Mouse (Mus musculus) liver, embryonic 14 days (tissue): Measurements from ENCODE around the gene Bglap. TPM values are rescaled to one million over a fixed set of nuclear protein-coding genes. Genes with fewer than 3 reads are reported as not detected.

ENCODE experiments used
- polyA plus RNA-seq: library from polyadenylated mRNA; depleted of rRNA; stranded (reverse); fragments of >200 nt; gene quantifications from 2 replicates; pipeline ENCODE4 v1.2.3, GENCODE M21; 2012; rRNA removed

Bglap gene
- not detected in 2 replicates for polyA plus RNA-seq

DNA sequence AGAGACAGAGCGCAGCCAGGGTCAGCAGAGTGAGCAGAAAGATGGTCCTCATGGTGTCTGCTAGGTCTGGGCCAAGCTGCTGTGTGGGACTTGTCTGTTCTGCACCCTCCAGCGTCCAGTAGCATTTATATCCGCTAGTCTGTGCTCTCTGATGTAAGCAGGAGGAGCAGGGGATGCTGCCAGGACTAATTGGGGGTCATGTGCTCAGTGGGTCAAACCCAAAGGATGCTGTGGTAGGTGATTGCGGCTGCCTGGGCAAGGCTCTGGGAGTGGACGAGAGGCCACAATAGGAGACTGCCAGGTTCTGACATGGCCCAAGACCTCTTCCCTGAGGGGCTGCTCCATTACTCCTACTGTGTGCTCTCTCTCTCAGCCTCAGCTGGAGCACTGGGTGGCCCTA lies at the start of gene Bglap:
Bglap (minus strand) TSS at position 101 of the 400 bp plus-strand sequence.

DNA sequence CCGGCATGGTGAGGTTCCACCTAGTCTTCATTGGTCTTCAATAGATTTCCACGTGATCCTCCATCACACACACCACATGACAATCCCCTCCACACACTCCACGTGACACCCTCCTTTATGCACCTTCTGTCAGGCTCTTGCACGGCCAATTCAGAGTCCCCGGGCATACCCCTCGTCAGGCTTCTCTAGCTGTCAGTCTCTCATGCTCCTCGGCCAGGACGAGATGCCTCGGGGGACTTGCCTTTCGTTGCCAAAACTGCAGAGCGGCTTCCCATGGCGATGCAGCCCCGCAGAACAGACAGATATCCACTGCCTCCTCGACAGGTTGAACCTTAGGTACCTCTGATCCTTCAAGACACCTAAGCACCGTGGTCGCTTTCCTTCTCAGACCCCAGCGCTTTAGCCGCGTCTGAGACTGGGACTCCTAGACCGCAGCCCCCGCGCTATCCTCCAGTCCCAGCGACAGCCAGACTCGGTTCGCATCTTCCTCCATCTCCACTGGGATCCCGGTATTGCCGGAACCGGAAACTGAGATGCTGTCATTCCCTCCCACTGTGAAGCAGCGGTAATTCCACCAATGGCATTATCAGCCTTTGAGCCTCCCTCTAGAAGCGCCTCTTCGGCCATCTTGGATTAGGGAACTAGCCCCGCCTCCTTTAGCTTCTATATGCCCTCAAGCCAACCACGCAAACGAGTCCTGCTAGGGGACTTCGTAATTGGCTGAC lies 40.5 kb upstream of the Bglap start, which contains the start of gene Slc25a44:
Slc25a44 (minus strand) TSS at position 535 of the 725 bp plus-strand sequence.

DNA sequence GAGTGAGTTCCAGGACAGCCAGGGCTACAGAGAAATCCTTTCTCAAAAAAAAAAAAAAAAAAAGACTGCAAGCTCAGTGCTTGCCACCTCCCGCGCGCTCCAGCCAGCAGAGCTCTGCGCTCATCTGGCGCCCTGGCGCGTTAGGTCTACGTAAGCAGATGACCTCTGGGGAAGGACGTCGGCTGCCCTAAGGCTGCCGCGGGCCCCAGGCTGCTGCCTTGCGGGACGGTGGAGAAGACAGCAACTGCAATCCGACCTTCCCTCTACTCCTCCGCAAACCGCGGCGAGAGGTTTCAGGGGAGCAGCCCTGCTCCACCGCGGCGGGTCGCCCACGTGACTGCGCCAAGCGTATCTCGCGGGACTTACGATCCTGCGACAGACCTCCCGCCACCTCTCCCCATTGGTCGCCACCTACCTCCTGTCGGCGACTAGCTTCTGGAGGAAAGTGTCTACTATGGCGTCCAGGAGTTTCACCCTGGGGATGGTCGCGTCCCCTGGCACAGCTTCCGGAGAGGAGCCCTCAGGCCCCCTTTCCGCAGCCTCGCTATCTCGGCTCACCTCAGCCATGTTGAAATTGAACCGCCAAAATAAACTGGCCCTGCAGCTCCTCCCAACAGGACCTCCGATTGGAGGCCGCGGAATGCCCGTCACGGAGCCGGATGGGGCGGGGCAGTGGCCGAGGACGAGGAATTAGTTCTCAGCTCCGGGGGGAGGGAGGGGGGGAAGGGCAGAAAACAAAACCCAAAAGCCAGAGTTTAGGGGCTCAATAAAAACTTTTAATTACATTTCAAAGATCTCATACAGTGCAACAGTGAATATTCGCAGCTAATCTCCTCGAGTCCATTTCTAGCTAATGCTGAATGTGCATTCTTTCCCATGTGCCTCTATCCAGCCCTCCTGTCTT lies 25.7 kb upstream of the Bglap start, which contains the start of gene Pmf1:
Pmf1 (minus strand) TSS at position 591 of the 904 bp plus-strand sequence.

DNA sequence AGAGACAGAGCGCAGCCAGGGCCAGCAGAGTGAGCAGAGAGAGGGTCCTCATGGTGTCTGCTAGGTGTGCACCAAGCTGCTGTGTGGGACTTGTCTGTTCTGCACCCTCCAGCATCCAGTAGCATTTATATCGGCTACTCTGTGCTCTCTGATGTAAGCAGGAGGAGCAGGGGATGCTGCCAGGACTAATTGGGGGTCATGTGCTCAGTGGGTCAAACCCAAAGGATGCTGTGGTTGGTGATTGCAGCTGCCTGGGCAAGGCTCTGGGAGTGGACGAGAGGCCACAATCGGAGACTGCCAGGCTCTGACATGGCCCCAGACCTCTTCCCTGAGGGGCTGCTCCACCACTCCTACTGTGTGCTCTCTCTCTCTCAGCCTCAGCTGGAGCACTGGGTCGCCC lies 5.7 kb downstream of the Bglap start, which contains the start of gene Bglap2:
Bglap2 (minus strand) TSS at position 101 of the 400 bp plus-strand sequence.

DNA sequence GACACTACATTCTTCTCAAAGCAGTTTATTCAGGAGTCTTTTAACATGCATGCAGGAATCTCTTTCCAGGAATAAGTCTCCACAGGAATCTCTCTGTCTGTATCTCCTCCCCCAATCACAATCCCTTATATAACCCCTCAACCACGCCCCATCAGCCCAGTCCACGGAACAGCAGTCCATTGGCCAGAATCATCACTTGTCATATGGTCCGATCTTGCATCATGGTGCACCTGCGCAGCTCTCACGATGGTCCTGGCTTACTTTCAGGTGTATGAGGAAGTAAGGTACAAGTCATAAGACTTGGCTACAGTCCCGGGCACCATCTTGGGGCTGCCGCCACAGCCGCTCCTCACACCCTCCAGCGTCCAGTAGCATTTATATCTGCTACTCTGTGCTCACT lies 11.6 kb downstream of the Bglap start, which contains the start of gene Bglap3:
Bglap3 (minus strand) TSS at position 101 of the 400 bp plus-strand sequence.

DNA sequence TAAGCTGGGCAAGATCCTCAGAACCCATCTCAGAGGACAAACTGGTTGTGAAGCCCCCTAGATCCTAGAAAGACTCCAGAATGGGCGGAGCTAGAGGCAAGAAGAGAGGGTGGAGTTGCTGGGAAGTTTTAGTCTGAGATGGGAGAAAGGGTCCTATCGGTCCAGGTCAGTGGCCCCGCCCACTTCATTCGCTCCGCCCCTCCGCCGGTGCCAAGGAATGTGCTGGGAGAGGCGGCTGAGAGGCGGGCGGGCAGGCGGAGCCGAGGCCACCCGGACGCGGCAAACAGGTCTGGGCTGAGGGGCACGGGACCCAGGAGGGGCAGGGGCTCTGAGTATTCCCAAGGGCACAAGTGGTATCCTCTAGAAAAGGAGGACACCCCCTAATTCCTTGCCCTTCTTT lies 19.9 kb downstream of the Bglap start, which contains the start of gene Paqr6:
Paqr6 (plus strand) TSS at position 248 of the 400 bp plus-strand sequence.

DNA sequence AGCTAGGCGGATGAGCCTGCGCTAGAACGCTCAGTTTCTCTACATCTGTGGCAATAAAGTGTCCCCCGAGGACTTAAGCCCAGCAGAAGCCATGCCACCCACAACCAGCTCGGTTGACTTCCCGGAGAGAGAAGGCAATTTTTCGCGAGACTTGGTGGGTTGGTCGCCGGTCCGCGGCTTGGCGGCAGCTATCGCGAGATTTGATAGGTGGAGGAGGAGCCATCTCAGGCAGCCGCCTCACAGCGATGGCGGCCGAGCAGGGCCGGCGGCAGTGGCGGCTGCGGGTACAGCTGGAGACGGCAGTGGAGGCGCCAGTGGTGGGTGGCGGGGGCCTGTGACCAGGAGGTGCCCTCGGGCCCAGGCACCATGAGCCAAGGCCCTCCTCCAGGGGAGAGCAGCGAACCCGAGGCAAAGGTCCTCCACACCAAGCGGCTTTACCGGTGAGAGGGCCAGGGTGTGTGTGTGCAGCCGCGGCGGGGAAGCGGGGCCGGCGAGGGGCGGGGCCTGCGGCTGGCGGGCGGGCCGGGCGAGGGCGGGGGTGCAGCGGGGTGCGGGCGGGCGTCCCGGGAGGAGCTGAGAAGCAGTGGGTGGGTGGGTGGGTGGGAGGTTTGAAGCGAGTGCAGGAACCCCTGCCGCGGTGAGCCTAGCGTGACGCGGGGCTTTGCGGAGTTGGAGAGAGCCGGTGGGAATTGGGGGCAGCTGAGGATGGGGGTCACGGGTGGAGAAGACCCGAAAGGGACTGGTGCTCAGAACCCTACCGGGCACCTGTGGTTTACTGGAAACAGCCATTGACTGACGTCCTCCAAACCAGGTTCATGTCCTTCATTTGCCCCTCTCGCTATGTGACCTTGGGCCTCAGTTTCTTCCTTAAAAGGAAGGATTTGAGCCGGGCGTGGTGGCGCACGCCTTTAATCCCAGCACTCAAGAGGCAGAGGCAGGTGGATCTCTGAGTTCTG lies 47.9 kb downstream of the Bglap start, which contains the start of the genes Tmem79 and Smg5:
Tmem79 (minus strand) TSS at position 91 of the 956 bp plus-strand sequence.
Smg5 (plus strand) TSS at position 203 of the 956 bp plus-strand sequence.

Other genes with a start within 250 kb of the Bglap start
- gene Mef2d, start 242.1 kb downstream of the Bglap start, polyA plus RNA-seq, result 8.7 and 10.4 TPM in 2 replicates
- 5.2 and 5.9 TPM in 2 replicates for gene Rhbg, start 129.8 kb downstream of the Bglap start, polyA plus RNA-seq
- gene Gm38392, start 97.3 kb downstream of the Bglap start, polyA plus RNA-seq, result 0.05 TPM in 1 of 2 replicates, not detected in the other
- gene Tsacc, start 87.5 kb downstream of the Bglap start, polyA plus RNA-seq, result 2.3 TPM in 2 replicates
- gene Cct3, start 87.3 kb downstream of the Bglap start, polyA plus RNA-seq, result 184 and 203 TPM in 2 replicates
- 25.8 and 30.1 TPM in 2 replicates for gene Glmp, start 59.4 kb downstream of the Bglap start, polyA plus RNA-seq
- 0.53 and 0.83 TPM in 2 replicates for gene Tmem79, start 48.3 kb downstream of the Bglap start, polyA plus RNA-seq
- gene Smg5, start 48.2 kb downstream of the Bglap start, polyA plus RNA-seq, result 31.8 and 36.4 TPM in 2 replicates
- 6.3 and 7.4 TPM in 2 replicates for gene Paqr6, start 19.9 kb downstream of the Bglap start, polyA plus RNA-seq
- 0.31 and 0.45 TPM in 2 replicates for gene Bglap3, start 11.7 kb downstream of the Bglap start, polyA plus RNA-seq
- not detected in 2 replicates for gene Bglap2, start 5.8 kb downstream of the Bglap start, polyA plus RNA-seq
- gene Pmf1, start 25.9 kb upstream of the Bglap start, polyA plus RNA-seq, result 57.8 and 64.4 TPM in 2 replicates
- gene Slc25a44, start 40.7 kb upstream of the Bglap start, polyA plus RNA-seq, result 7.5 and 8.9 TPM in 2 replicates
- gene Sema4a, start 76.7 kb upstream of the Bglap start, polyA plus RNA-seq, result 11.0 and 13.4 TPM in 2 replicates
- gene Lmna, start 125.5 kb upstream of the Bglap start, polyA plus RNA-seq, result 62.2 and 64.1 TPM in 2 replicates
- 1.2 and 1.3 TPM in 2 replicates for gene Mex3a, start 147.9 kb upstream of the Bglap start, polyA plus RNA-seq
- gene Rab25, start 163.8 kb upstream of the Bglap start, polyA plus RNA-seq, result 0.12 and 0.32 TPM in 2 replicates
- gene Lamtor2, start 168.6 kb upstream of the Bglap start, polyA plus RNA-seq, result 70.8 and 71.2 TPM in 2 replicates
- 21.4 and 23.9 TPM in 2 replicates for gene Ubqln4, start 169.3 kb upstream of the Bglap start, polyA plus RNA-seq
- gene Ssr2, start 191.4 kb upstream of the Bglap start, polyA plus RNA-seq, result 151 and 178 TPM in 2 replicates
- 8.0 and 11.1 TPM in 2 replicates for gene Arhgef2, start 221.5 kb upstream of the Bglap start, polyA plus RNA-seq